Mouse (Mus musculus): ENCODE results near the gene Sphk1.

Gene Sphk1

GRCm38 (mm10) chr11:116538142-116538735, 7.5 kb downstream of the Sphk1 start:
- no peak for DNase-seq (ENCODE audit: low spot score)

GRCm38 (mm10) chr11:116541183-116541582, 10.5 kb downstream of the Sphk1 start:
- DNase-seq (ENCODE audit: low spot score) = no peak

GRCm38 (mm10) chr11:116543110-116543509, 12.4 kb downstream of the Sphk1 start:
- no peak for DNase-seq (ENCODE audit: low spot score)

GRCm38 (mm10) chr11:116547296-116548060, 16.8 kb downstream of the Sphk1 start:
- no peak for DNase-seq (ENCODE audit: low spot score)

GRCm38 (mm10) chr11:116548780-116549179, 18.1 kb downstream of the Sphk1 start:
- DNase-seq (ENCODE audit: low spot score) = no peak

- no peak for DNase-seq (ENCODE audit: low spot score)
Measured at GRCm38 (mm10) chr11:116549273-116550038, 18.7 kb downstream of the Sphk1 start.

GRCm38 (mm10) chr11:116550748-116551147, 20.0 kb downstream of the Sphk1 start:
- DNase-seq (ENCODE audit: low spot score) = no peak

- DNase-seq (ENCODE audit: low spot score) = no peak
Measured at GRCm38 (mm10) chr11:116552194-116552593, 21.5 kb downstream of the Sphk1 start.

GRCm38 (mm10) chr11:116554171-116554878, 23.6 kb downstream of the Sphk1 start:
- no peak for DNase-seq (ENCODE audit: low spot score)

GRCm38 (mm10) chr11:116555572-116555971, 24.8 kb downstream of the Sphk1 start:
- DNase-seq (ENCODE audit: low spot score) = no peak

- no peak for DNase-seq (ENCODE audit: low spot score)
Measured at GRCm38 (mm10) chr11:116556308-116556707, 25.6 kb downstream of the Sphk1 start.

- DNase-seq (ENCODE audit: low spot score) = no peak
Measured at GRCm38 (mm10) chr11:116565283-116566041, 34.7 kb downstream of the Sphk1 start.

GRCm38 (mm10) chr11:116567531-116567930, 36.8 kb downstream of the Sphk1 start:
- no peak for DNase-seq (ENCODE audit: low spot score)

GRCm38 (mm10) chr11:116570821-116571220, 40.1 kb downstream of the Sphk1 start:
- no peak for DNase-seq (ENCODE audit: low spot score)

- no peak for DNase-seq (ENCODE audit: low spot score)
Measured at GRCm38 (mm10) chr11:116571767-116572679, 41.3 kb downstream of the Sphk1 start.

- no peak for DNase-seq (ENCODE audit: low spot score)
Measured at GRCm38 (mm10) chr11:116572756-116573543, 42.2 kb downstream of the Sphk1 start.

- no peak for DNase-seq (ENCODE audit: low spot score)
Measured at GRCm38 (mm10) chr11:116574486-116574885, 43.8 kb downstream of the Sphk1 start.

GRCm38 (mm10) chr11:116574982-116575381, 44.3 kb downstream of the Sphk1 start:
- no peak for DNase-seq (ENCODE audit: low spot score)

GRCm38 (mm10) chr11:116575396-116575795, 44.7 kb downstream of the Sphk1 start:
- DNase-seq (ENCODE audit: low spot score) = no peak

- DNase-seq (ENCODE audit: low spot score) = no peak
Measured at GRCm38 (mm10) chr11:116579280-116579679, 48.6 kb downstream of the Sphk1 start.
